Mouse (Mus musculus): ENCODE data around the gene Lnx1.

DNA sequence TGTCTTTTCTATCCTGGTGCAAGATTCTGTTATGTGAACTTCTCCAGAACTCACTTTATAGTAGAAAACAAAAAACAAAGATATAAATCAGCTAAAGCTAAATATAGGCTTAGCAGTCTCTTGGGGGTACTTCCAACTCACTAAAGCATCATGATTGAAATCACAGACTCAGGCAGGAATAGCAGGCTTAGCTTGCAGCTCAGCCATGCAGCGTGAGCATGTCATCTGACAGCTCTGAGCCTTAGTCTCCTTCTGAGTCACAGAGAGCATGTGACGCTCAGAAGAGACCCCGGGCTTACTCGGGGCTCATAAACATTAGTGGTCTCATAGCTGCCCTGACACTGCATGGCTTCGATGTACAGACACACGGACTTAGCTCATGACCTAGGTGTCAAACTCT lies 100.7 kb downstream of the Lnx1 start:
- TF ChIP-seq CTCF (IDR thresholded peaks at IDR 0.05; ENCODE audit: low read depth) (no peak), EP300 (IDR thresholded peaks at IDR 0.05; ENCODE audit: low read depth) (no peak)
